Mouse (Mus musculus): ENCODE data around the gene Hsf4. TPM values are rescaled to one million over a fixed set of nuclear protein-coding genes. Genes with fewer than 3 reads are reported as not detected.
A peak's percentile ranks its signal among the peaks of the same experiment; 100 is the strongest.

Gene Hsf4
- total RNA-seq, 2 experiments from 2014 or later, result 0.81 to 1.5 TPM

DNA sequence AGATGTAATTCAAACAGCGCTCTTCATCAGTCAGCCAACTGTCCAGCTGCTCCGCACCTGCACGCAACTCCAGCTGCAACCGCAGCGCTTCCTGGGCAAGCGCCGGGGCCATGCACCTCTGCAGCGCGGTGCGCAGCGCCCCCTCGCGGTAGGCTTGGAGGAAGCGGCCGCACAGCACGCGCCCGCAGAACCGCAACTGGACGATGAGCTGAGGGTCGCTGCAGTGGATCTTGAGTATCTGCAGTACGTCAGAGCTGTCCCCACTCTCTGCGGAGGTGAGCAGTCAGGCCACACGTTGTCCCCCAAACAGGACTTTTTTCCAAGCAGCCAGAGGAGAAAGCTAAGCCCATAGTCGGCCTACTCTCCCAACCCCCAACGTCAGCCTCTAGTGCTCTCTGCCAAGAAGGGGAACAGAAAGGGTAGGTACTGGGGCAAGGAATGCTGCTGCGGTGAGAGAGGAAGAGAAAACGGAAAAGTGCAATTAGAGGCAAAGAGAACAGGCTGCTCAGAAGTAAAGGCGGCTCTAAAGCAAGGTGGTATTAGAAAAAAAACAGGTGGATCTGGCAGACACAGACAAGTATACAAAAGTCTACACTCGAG lies 9.8 kb upstream of the Hsf4 start:
- DNase-seq, result peak; percentile 86

DNA sequence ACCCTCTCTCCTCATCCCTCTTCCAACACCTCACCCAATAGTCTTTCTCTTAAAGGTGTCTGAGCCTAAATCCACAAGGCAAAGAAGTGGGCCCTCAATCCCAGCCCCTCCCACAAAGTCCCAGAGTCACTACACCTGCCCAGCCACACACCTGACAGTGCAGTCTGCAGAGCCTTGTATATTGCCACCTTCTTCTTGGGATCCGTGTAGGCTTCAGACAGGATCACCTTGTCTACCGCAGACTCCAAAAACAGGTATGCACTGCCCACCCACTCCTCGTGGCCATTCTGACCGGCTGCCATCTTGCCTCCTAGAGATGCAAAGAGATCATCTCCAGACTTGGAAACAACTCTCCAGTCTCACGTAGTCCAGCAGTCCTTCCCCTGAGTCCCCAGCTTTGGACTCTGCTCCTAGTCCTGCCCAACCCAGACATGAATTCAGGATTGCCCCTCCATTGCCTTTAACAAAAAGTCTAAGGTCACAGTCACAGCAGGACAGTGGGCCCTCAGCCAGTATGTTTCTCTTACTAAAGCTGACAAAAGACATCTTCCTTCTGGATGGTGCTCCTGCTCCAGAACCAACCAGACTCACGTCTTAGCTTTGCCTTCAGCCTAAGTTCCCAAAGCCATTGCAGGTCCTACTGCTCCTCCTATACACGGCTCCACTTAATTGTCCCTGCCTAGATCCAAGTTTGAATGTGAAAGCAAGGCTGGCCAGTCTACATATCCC lies 9.1 kb upstream of the Hsf4 start:
- DNase-seq, result no peak

DNA sequence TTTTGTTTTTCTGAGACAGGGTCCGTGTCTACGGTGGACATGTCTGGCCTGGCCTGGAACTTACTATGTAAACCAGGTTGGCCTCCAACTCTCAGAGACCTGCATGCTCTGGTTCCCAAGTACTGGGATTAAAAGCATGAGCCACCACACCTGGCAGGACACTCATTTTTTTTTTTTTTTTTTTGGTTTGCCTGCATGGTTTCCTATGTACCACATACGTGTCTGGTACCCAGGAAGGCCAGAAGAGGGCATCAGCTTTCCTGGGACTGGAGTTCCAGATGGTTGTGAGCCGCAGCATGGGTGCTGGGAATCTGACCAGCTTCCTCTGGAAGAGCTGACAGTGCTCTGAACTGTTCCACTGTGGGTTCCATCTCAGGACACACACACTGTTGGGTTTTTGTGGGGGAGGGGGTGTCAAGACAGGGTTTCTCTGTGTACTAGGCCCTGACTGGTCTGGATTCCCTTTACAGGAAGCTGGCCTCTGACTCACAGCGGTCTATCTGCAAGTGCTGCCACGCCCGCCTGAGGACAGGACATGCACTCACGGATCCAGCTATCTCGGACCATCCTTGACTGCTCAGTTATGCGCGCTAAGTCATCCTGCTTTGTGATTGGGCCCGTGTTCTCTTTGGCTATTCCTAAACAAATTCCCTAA lies 8.1 kb upstream of the Hsf4 start:
- no peak for DNase-seq

DNA sequence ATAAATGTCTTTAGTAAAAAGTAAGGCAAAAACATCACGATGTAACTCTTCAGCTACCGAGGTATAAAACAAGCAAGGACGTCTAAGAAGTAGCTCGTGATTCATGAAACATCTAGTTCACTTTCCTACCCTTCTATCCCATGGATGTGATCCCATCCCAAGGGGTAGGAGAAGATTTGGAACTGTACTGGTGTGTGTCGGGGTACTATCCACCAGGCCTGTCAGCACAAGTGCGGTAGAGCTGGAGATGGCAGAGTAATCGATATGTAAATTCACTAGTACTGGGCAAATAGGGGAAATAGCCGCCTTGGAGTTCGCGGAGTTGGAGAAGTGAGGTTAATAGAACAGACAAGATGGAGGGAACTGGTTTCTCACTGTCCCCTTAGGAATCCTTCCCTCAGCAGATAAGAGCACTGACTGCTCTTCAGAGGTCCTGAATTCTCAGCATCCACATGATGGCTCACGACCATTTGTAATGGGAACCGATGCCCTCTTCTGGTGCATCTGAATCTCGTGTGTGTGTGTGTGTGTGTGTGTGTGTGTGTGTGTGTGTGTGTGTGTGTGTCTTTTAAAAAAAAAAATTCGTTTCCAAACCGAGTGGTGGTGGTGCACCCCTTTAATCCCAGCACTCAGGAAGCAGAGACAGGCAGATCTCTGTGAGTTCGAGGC lies 6.2 kb upstream of the Hsf4 start:
- no peak for DNase-seq

DNA sequence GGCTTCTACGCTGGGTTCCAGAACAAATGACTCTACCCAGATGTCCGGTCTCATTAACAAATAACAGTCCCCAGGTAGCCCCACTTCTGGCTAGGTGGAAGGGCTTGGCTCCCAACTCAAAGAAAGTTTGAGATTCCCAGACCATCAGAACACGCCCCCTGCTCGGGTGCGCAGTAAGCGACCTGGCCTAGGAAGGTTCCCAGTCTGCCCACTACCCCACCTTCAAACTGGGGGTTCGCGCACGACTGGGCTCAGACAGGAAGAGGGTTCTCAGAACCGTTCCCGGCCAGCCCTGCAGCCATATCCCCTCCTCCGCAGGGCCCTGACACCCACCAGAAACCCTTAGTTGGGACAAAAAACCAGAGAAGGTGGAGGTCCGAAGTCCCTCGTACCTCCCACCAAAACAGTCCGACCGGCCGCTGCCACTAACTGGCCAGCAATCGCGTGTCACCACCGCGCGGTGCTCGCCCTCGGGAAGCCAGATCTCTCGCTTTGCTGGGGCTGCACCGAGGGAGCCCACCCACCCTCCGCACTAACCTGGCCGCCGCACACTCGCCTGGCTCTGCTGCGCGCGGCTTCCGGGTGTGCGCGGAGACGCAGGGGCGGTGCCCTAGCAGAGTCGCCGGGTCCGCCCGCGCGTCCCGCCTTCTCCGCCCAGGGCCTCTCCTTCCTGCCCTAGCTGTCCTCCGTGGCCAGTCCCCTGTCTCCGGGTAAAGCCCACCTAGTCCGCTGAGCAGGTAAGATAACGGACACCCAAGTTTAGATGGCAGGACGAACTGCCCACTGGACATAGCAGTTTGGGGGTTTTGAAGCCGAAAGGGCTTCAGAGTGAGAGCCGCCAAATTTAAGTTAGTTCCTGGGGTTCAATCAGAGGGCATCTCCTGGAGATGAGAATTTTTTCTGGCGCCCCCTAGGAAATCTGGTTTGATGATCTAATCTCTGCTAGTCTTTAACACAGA lies 5.3 kb upstream of the Hsf4 start, which contains the start of the genes Tradd and Fbxl8:
Gene Tradd, minus strand, starts transcription at position 586 of the 959 bp plus-strand sequence.
Gene Fbxl8, plus strand, starts transcription at position 625 of the 959 bp plus-strand sequence.
- peak; percentile 74 for DNase-seq

DNA sequence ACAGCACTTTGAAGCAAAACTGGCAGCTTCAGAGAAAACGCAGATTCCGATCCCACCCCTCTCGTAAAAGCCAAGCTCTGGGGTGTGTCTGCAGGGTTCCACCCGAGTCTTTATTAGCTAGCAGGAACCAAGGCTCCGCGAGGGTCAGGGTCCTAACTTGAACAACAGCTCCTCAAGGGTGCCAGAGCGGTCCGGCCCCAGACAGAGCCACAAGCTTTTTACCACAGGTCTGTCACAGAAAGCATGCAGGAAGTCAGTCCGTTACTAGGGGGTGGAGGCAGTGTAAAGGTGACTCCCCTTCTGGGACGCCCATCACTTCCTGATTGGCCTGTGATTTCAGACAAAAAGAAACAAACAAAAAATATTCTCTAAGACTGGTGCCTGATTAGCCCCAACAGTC lies 4.5 kb upstream of the Hsf4 start:
- no peak for DNase-seq

DNA sequence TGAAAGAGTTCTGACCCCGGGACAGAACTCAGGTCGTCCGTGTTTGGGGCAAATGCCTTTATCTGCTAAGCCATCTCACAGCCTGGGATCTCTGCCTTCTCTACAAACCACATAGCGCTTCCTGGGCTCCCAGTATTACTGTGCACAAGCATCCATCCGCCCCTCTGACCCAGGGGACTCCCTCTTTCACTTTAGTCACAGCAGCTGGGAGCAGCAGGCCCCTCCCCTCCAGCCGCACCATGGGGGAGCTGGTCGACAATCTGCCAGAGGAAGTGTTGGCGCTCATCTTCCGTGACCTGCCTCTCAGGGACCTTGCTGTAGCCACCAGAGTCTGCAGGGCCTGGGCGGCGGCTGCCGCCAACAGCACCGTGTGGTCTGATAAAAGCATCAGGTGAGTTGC lies 2.8 kb upstream of the Hsf4 start:
- no peak for DNase-seq

DNA sequence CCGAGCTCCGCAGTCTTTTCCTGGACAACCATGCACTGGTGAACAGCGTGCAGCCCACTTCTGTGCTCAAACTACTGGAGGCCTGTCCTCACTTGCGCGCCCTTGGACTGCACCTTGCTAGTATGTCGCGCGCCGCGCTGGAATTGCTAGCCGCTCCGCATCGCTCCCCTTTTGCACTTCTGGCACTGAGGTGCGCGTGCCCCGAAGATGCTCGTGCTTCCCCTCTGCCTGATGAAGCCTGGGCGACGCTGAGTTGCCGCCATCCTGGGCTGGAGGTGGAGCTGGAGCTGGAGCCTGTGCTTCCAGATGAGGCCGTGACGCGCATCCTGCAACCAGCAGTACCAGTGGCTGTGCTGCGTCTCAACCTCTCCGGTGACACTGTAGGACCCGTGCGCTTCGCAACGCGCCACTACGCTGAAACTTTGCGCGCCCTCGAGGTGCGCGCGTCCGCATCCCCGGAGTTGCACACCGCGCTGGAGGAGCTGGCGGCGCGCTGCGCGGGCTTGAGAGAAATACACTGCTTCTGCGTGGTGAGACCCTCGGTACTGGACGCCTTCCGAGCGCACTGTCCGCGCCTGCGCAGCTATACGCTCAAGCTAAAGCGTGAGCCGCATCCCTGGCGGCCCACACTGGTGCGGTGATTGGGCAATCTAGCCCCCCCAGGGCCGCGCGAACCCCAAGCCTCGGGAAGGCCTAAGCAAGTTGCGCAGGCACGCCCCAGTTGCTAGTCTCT lies 1.1 kb upstream of the Hsf4 start:
- DNase-seq, result peak; percentile 42

DNA sequence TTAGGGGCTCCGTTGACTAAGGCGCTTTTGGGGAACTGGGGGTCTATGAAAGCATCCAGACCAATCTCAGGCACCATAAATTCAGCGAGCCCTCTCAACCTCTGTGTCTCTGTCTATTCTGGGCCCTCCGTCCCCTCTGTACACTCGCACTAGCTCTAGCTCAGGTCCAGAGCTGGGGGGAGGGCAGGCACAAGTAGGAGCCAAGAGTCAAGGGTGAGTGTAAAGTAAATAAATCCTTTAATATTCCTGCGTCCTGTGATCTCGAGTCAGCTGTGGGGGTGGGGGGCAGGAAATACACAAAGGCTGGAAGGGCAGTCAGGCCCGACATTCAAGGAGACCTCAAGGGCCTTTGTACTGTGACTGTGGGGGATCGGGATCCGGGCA lies 534 bp upstream of the Hsf4 start:
- no peak for DNase-seq

DNA sequence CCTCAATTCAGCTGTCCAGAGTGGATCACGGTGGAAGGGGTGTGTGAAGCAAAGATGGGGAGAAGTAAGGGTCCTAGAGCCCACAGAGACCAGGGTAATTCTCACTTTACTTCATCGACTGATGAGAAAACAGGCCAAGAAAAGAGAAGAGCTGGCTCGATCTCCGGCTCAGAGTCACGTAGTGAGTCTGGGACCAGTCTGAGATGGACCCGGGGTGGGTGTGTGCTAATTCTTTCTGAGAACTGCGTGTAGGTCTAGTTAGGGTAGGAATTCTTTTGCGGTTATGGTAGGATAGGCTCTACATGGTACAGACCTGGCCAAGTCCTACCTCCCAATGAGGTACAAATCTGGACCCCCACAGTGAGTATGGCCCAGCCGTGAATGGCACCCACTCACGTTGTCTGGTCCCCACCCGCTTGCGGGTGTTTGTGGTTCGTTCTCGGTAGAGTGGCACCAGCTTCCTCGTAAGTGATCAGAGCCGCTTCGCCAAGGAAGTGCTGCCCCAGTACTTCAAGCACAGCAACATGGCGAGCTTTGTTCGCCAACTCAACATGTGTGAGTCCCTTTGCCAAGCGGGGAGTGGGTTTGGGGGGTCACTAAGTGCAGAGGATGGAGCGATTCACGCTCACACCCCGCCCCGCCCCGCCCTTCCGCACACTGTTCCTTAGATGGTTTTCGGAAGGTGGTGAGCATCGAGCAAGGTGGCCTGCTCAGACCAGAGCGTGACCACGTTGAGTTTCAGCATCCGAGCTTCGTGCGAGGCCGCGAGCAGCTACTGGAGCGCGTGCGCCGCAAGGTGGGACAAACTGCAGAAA lies 707 bp downstream of the Hsf4 start:
- no peak for DNase-seq

DNA sequence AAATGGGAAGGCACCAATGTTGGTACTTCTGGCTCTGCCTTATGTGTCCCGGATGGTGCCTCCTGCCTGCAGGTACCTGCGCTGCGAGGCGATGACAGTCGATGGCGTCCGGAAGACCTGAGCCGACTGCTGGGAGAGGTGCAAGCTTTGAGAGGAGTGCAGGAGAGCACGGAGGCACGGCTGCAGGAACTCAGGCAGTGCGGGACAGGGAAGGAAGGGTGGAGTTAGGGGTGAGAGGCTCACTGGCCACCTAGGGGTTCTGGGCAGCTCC lies 1.2 kb downstream of the Hsf4 start:
- DNase-seq, result no peak

DNA sequence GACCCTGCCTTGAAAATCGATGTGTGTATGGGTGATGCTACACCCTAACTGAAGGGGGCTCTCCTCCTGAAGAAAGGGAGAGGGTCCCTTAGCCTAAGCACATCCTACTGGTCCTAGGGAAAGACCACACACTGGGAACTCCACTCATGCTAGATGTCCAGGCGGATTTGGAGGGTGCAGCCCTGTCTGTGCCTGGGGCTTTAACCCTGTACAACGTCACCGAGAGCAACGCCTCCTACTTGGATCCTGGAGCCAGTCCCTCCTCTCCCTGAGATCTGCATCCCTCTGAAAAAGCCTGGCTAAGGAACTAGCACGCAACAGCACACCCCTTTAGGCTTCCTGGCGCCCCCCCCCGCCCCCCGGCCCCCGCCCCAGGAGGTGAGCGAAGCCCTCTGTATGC lies 5.8 kb downstream of the Hsf4 start:
- no peak for DNase-seq

DNA sequence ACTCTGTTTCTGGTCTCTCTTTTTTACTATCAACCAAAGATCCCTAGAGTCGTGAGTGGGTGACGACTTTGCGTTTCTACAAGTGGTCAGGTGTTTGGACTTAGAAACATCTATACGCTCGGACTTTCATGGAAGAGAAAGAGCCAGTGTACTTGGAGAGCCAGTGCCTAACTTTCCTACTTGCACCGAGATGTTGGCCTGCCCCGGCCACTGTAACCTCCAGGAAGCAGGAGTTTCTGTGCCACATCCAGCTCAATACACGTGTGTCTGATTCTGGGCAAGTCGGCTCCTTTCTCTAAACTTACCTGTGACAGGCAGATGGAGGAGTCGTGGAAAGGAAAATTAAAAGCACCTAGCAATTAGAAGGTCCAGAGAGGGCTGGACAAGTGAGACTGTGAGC lies 6.2 kb downstream of the Hsf4 start, which contains the start of gene Nol3:
Gene Nol3, plus strand, starts transcription at position 301 of the 400 bp plus-strand sequence.
- no peak for DNase-seq

DNA sequence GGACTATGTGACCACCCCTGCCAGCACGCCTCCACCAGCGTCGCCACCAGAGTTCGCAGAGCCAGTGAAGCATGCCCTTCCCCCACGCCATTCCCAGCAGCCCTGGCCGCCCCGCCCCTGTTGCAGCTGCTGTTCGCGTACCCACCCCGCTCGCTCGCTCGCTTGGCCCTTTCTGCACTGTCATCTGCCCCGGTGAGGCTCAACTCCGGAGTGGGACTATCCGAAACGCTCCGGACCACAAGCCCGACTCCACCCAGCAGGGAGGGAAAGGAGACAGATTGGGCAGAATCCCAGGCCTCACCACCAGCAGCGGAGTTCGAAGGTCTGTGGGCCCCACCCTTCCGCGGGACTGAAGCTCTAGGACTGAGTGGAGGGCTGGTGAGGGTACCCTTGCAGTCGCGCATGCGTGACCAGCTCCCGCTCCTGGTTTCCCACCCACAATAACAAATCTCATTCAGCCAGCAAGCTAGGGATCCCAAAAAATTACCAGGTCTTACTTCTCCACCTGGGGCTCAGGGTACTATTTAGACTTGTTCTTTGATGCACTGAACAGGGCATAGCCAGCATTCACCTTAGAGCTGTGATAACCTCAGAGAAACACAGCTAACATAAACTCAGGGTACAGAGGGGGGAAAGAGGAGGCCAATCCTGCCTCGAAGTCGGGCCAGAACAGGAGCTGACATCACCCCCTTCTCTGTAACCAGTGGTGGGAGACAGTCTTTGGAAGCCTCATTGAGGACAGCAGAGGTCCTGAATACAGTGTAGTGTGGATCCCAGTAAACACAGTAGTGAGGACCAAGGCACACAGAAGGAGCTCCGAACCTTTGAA lies 6.9 kb downstream of the Hsf4 start:
- peak; percentile 72 for DNase-seq

DNA sequence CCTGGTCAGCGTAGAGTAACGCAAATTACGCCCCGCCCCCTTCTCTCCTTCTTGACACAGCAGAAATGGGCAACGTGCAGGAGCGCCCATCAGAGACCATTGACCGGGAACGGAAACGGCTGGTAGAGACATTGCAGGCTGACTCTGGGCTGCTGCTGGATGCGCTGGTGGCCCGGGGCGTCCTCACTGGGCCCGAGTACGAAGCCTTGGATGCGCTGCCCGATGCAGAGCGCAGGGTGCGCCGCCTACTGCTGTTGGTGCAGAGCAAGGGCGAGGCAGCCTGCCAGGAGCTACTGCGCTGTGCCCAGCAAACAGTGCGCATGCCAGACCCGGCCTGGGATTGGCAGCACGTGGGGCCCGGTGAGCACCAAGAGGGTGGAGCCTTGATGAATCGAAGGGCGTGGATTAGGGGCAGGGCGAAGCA lies 9.3 kb downstream of the Hsf4 start:
- DNase-seq, result peak; percentile 88

DNA sequence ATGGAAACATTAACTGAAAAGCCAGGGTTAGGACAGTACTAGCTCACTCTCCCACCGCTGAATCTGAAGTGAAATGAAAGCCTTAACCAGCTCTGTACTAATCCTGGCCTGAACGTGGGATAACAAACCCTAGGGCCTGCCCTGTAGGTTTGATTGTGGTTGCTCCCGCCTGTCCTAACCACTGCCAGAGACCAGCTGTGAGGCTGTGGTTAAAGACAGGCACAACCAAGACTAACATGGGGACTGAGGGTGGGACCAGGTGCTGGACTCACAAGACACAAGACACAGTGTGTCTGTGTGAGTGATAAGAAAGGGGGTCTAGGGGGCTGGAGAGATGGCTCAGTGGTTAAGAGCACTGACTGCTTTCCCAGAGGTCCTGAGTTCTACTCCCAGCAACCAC lies 11.0 kb downstream of the Hsf4 start:
- DNase-seq, result no peak

DNA sequence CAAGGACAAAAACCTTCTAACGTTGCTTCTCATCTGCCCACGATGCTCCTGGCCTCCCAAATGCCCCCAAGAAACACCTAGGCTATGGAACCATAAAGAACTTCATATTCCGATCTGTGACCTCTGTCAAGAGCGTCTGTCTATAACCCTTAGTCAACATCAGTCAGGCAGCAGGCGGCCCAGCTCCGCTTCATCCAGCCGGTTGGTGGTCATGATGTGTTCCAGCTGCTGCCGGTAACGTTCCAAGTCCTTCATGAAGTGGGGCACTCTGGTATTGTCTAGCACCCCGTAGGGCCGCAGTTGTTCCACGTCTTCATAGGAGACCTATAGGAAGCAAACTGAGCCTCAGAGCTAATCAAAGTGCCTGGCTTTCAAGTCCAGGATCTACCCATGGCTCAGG lies 12.2 kb downstream of the Hsf4 start:
- DNase-seq, result no peak

DNA sequence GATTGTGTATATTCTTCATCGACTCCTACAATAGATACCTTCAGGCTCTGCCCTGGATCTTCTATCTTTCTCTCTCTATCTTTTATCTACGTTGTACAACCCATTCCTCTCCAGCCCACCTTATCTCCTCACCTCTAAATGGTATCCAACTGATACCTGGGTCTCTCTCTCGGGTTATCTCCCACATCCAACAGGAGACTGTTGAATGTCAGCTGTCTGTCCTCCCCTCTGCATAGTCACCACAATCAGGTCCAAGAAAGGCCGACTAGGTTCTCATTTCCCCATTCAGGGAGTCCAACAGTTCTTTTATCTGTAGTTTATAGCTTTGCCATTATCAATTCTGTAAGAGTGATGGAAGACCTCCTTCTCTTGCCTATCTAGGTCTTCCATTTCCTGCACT lies 12.6 kb downstream of the Hsf4 start:
- no peak for DNase-seq

DNA sequence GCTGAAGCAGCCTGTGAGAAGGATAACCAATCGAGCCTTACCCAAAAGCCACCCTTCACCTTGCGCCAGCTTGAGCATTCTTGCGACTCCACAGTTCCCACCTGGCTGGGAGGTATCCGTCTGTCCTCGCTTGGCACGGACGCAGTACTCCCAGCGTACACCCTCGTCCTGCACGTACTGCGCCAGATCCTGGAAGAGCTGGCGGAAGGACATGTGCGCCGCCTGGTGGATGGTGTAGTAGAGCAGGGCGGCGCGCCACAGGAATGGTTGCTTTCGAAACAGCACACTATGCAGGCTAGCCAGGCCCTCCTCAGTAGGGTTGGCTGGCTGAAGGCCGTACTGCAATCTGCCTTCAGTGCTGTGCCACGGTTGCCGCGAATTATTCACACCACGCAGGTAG lies 13.5 kb downstream of the Hsf4 start:
- DNase-seq, result peak; percentile 58

DNA sequence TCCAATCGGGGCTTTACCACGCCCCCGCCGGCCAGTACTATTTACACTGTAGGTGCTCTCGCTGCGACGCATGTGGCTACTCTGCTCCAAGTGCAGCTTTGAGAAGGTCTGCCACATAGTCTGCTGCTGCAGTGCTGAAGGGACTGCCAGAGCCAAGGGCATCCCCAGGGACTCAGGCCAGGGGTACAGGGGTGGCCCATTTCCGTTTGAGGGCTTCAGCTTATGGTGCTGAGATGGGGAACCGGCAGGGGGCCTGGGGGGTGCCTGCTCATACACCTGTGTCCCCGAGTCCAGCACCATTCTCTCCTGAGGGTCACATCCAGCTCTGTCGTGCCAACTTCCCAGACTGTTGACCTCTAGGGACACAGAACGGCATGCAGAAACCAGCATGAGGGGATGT lies 15.9 kb downstream of the Hsf4 start:
- DNase-seq, result no peak

Measured in heart, postnatal 4 days (tissue).